Mouse (Mus musculus): ENCODE data around the gene Agap1.

Gene Agap1

DNA sequence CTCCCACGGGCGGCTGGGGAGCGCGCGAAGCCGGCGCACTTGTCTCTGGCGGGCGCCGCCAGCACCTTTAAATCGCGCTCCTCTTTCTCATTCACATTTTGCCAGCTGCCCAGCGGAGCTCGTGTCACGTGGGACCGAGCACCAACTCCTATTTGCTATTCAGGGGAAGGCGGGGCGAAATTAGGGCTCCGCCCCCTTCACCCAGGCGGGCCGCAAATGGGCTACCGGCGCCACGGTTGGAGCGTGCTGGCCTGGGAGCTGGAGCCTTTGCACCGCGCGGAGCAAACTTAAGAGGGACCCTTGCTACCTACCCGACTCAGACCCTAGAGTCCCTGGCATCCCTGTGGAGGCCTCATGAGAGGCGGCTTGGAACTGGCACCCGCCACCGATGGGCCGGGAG is 476.5 kb downstream of the Agap1 start, which contains the start of gene Gbx2:
Gbx2 (minus strand) TSS at position 60 of the 400 bp plus-strand sequence.
- DNase-seq (ENCODE audit: low read depth, low spot score) = no peak

DNA sequence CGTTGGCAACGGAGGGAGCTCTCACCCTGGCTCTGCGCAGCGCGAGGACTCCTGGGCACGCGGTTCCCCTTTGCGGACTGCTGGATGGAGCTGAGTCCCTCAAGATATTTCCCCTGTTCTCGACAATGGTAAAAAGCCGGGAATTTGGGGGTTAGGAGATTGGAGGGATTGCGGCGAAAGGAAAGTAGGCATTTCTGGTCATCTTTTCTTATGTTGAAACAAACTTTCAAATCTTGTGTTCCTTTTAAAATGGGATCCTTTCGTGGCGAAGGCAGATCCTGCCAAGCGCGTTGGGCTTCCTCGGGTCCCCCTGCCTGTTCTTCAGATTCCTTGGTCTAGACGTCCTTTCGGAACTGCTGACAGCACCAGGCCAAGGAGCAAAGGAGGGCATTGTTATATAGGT is 477.4 kb downstream of the Agap1 start:
- no peak for DNase-seq (ENCODE audit: low read depth, low spot score)

GRCm38 (mm10) chr1:89932616-89933015 is 478.0 kb downstream of the Agap1 start:
- DNase-seq (ENCODE audit: low read depth, low spot score) = no peak

GRCm38 (mm10) chr1:89933028-89933427 is 478.4 kb downstream of the Agap1 start:
- DNase-seq (ENCODE audit: low read depth, low spot score) = no peak

GRCm38 (mm10) chr1:89933786-89934185 is 479.2 kb downstream of the Agap1 start:
- no peak for DNase-seq (ENCODE audit: low read depth, low spot score)

- no peak for DNase-seq (ENCODE audit: low read depth, low spot score)
Observed at GRCm38 (mm10) chr1:89934316-89935260, 480.0 kb downstream of the Agap1 start.

- no peak for DNase-seq (ENCODE audit: low read depth, low spot score)
Observed at GRCm38 (mm10) chr1:89935493-89936348, 481.1 kb downstream of the Agap1 start.

- DNase-seq (ENCODE audit: low read depth, low spot score) = no peak
Observed at GRCm38 (mm10) chr1:89938884-89939595, 484.4 kb downstream of the Agap1 start.

DNA sequence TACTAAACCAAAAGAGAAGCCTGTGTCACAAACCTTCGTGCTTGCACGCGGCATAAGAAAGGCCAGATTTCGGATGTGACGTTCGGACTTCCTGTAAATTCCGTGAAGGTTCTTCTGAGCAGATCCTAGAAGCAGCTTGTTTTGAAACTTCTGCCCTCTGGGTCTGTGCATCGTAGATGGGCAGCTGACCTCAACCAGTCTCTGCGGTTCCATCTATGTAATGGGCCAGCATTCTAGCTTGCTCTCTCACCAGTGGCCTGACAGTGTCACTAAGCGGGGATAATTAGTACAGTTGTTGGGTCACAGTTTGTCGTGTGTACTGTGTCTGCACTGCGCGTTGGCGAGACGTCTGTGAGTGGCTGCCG is 485.0 kb downstream of the Agap1 start:
- DNase-seq (ENCODE audit: low read depth, low spot score) = no peak

DNA sequence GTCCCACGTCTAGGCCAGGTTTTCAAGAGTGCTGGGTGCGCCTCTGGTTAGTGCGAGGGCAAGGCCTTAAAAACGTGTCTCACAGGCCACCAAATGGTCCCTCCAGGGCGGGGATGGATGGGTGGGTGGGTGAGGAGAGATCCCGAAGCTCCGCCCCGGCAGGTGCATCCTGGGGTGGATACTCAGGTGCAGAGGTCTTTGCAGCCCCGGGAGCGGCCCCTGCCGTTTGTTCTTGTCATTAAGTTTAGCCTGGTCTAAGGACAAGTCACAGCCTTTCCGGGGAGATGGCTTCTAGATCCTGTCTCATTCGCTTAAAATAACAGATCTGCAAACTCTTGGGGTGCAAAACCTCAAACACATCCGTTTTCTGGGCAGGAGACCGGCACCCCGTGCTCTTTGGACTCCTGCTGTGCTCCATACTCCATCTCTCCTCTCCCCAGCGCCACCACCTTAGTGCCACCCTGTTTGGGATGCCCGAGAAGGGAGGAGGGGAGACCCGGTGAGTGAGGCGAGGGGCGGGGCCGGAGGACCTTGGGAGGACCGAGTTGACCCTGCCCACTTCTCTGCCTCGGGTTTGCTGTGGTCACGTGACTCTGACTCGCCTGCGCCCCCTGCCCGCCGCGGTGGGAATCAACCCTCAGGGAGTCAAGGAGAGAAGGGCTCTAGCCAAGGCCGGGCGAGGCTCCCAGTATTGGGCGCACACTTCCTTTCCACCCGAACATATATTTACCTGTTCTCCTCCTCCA is 485.5 kb downstream of the Agap1 start:
- no peak for DNase-seq (ENCODE audit: low read depth, low spot score)

GRCm38 (mm10) chr1:89940961-89941524 is 486.4 kb downstream of the Agap1 start:
- no peak for DNase-seq (ENCODE audit: low read depth, low spot score)

DNA sequence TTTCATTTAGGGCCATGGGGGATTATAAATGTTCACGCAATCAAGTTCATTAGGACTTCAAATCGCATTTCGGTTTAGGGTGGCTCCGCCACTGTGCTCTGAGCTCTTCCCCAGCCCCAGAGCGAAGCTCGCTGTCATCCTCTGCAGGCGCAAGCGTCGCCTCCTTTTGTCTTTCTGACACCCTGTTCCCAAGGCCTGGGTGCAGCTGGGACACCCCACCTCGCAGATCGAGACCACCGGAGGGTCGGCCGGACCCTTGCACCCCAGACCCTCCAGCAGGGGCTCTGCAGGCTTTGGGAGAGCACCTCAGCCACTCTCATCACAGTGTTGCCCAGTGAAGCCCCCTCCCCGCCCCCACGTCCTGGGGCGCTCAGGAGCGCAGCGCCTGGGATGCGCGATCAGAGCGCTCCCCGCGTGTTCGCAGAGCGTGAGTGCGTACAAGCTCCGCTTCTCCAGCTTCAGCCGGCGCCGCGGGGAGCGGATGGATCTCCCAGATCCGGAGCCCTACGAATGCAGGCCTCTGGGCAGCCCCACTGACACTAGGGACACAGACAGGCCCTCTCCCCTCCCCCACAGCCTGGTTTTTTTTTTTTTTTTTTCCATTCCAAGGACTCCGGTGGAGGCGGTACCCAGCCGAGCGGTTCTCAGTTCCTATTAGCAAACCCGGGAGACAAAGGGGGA is 487.2 kb downstream of the Agap1 start:
- no peak for DNase-seq (ENCODE audit: low read depth, low spot score)

DNA sequence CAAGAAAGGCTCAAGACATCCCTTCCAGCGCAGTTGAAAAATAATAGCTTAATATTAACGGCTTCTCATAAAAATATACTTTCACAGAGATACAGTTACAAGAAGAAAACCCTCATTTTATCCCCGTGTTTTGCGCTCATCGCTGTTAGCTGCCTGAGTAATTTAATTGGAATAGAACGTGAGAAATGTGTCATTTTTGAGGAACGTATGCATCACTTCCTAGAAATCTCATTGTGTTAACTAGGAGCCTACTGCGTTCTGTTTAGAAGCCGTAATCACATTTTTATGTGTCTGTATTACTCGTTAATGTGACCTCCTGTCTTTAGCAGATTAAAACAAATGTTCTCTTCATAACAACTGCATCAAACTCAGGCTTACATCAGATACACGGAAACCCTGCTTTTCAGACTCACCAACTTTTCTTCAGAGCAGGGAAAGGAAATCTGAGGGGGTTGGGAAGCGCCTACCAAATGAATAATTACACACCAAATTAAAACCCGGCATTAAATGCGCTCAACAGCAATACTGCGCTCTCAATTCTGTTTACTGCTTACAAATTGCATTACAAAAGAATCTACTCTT is 487.9 kb downstream of the Agap1 start:
- DNase-seq (ENCODE audit: low read depth, low spot score) = no peak

DNA sequence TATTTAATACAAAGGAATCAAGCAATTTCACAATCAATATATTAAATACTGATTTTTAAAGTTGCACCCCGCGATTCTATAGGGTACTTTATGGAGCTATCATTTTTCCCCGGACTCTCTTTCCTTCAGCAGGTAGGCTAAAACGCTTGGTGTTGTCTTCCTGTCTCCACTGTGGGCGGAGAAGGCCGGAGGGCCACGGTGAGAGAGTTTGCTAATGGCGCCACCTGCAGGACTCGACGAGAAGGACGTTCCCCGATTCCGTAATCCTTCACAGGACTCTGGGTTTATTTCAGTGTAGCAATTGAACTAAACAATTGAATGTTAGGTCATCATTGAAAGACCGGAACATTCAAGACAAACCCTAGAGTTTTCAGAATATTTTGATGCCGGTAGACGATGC is 488.6 kb downstream of the Agap1 start:
- no peak for DNase-seq (ENCODE audit: low read depth, low spot score)
